Mouse (Mus musculus) liver, embryonic 14.5 days (tissue): ENCODE results near the gene Tenm2.

Source experiments
- CTCF ChIP-seq: IDR thresholded peaks from 2 replicates; pipeline ENCODE4 v1.5.1; 2016; ENCODE audit warnings: antibody characterized with exemption, low read depth, control low read depth
- EP300 ChIP-seq: IDR thresholded peaks from 2 replicates; pipeline ENCODE4 v1.6.1; 2016; ENCODE audit warnings: antibody characterized with exemption, low read depth

GRCm38 (mm10) chr11:36103556-36103955, 1132.2 kb downstream of the Tenm2 start:
- TF ChIP-seq CTCF, result no peak
- TF ChIP-seq EP300, result no peak
